Mouse (Mus musculus) liver, embryonic 14.5 days (tissue): Measurements from ENCODE around the gene Myo9b. TPM values are rescaled to one million over a fixed set of nuclear protein-coding genes. Genes with fewer than 3 reads are reported as not detected.

ENCODE experiments used
- ATAC-seq: fragments of 200-750 bp; cut with Nextera tagmentation; 2 replicates; pipeline ENCODE4 v1.8.0; 2017; ENCODE audit warnings: moderate number of reproducible peaks, mild to moderate bottlenecking, moderate library complexity; ENCODE audit not compliant: insufficient read depth
- DNase-seq, 3 experiments: peaks; one replicate each; pipeline ENCODE4 v3.0.0-alpha.2; 2012 to 2013; ENCODE audit warnings: low read depth in 3 of 3, low spot score in 3 of 3
- H3K27ac ChIP-seq: fragments of 300-500 bp; sonication (generic); 2 replicates; pipeline ENCODE4 v1.5.1; 2014; ENCODE audit warnings: moderate library complexity, mild to moderate bottlenecking, control low read depth, inconsistent platforms
- H3K27me3 ChIP-seq: fragments of 300-500 bp; sonication (generic); 2 replicates; pipeline ENCODE4 v1.6.1; 2014; ENCODE audit warnings: mild to moderate bottlenecking, low read length, moderate library complexity; ENCODE audit not compliant: control insufficient read depth, insufficient read depth
- H3K36me3 ChIP-seq: fragments of 300-500 bp; sonication (generic); replicated peaks from 2 replicates; pipeline ENCODE4 v1.6.1; 2014; ENCODE audit warnings: low read depth; ENCODE audit not compliant: control insufficient read depth, insufficient read depth
- H3K4me1 ChIP-seq, 2 experiments: fragments of 200-500 bp in 1 of 2; fragments of 300-500 bp in 1 of 2; sonication (generic) in 1 of 2; replicated peaks; 2 replicates each; pipeline ENCODE4 v1.6.1; 2012 to 2014; ENCODE audit warnings: antibody characterized with exemption in 1 of 2, inconsistent platforms in 1 of 2, low read length in 1 of 2; ENCODE audit not compliant: control insufficient read depth in 2 of 2, insufficient read depth in 2 of 2
- H3K4me2 ChIP-seq: fragments of 300-500 bp; sonication (generic); 2 replicates; pipeline ENCODE4 v1.6.1; 2014; ENCODE audit warnings: low read depth, mild to moderate bottlenecking, control low read depth, moderate library complexity
- H3K4me3 ChIP-seq, 2 experiments: fragments of 200-500 bp in 1 of 2; fragments of 300-500 bp in 1 of 2; sonication (generic) in 1 of 2; 2 replicates each; pipeline ENCODE4 v1.5.1; 2012 to 2014; ENCODE audit warnings: low read depth in 2 of 2, low read length in 2 of 2, mild to moderate bottlenecking in 2 of 2, control low read depth in 1 of 2, inconsistent platforms in 1 of 2, moderate library complexity in 1 of 2; ENCODE audit not compliant: insufficient read depth in 1 of 2
- H3K9ac ChIP-seq: fragments of 300-500 bp; sonication (generic); replicated peaks from 2 replicates; pipeline ENCODE4 v1.6.1; 2014; ENCODE audit warnings: mild to moderate bottlenecking, control low read depth, moderate library complexity
- H3K9me3 ChIP-seq: fragments of 300-500 bp; sonication (generic); 2 replicates; pipeline ENCODE4 v1.6.1; 2016; ENCODE audit warnings: low read length, mixed read lengths; ENCODE audit not compliant: control insufficient read depth
- CTCF ChIP-seq: IDR thresholded peaks from 2 replicates; pipeline ENCODE4 v1.5.1; 2016; ENCODE audit warnings: antibody characterized with exemption, low read depth, control low read depth
- EP300 ChIP-seq: IDR thresholded peaks from 2 replicates; pipeline ENCODE4 v1.6.1; 2016; ENCODE audit warnings: antibody characterized with exemption, low read depth
- WGBS: fragments of 180-500 bp; shearing (Covaris S2); extraction: QIAGEN DNeasy Blood & Tissue Kit; methylation state at CpG from one replicate; pipeline ENCODE4 v1.1.7; 2014; ENCODE audit not compliant: insufficient replicate concordance; 5-methylcytosine and 5-hydroxymethylcytosine counted together
- polyA plus RNA-seq, 2 experiments: library from polyadenylated mRNA; depleted of rRNA in 1 of 2; stranded (reverse) in 1 of 2; unstranded in 1 of 2; fragments of >200 nt; fragmentation: Nextera tagmentation in 1 of 2; extraction: Ambion mirVana in 1 of 2; gene quantifications; 2 replicates each; pipeline versions ENCODE4 v1.2.1 to v1.2.3; 2012 to 2014

The Myo9b gene
- polyA plus RNA-seq, 2 experiments, result 5.8 to 6.4 TPM

- H3K9me3 ChIP-seq, result no peaks in the 10 kb centered on the region
- WGBS, result 82% methylated on average over 10 of the region's 10 CpGs
- H3K4me3 ChIP-seq, result no peak overlapping the region
- no peak overlapping the region for H3K9ac ChIP-seq
- no peak for ATAC-seq
- no peak overlapping the region for H3K27ac ChIP-seq
- no peak for TF ChIP-seq CTCF
- 0 out of 2 replicates have a peak overlapping the region, but pooled peaks have one; percentile 1 for H3K4me2 ChIP-seq
- peaks cover 22 to 23% of the 10 kb centered on the region in 2 experiments for H3K4me1 ChIP-seq
- peaks cover 2% of the 10 kb centered on the region for H3K36me3 ChIP-seq
- no peak for DNase-seq
- no peaks in the 10 kb centered on the region for H3K27me3 ChIP-seq
These were observed 96.7 kb downstream of the Myo9b start for GRCm38 (mm10) chr8:71369040-71369718.

- ATAC-seq (no peak), DNase-seq (no peak)
- Histone ChIP-seq H3K4me2 (peak overlapping the region; percentile 76), H3K9me3 (no peaks in the 10 kb centered on the region), H3K9ac (peak overlapping the region; percentile 73), H3K27me3 (no peaks in the 10 kb centered on the region; the same call in 1 of the 2 replicates), H3K36me3 (peaks cover 2% of the 10 kb centered on the region), H3K27ac (peak overlapping the region; percentile 79), H3K4me1 (peaks cover 24 to 28% of the 10 kb centered on the region in 2 experiments), H3K4me3 (peak overlapping the region; percentile 68 to 82)
- TF ChIP-seq CTCF (no peak), EP300 (no peak)
- WGBS, result 8% methylated on average over 5 of the region's 5 CpGs
These were observed 98.3 kb downstream of the Myo9b start for GRCm38 (mm10) chr8:71370711-71371235.

- WGBS, result under 1% methylated on average over 67 of the region's 68 CpGs
These were observed 98.8 kb downstream of the Myo9b start, which contains the start of gene Ocel1 for GRCm38 (mm10) chr8:71371236-71371848. Ocel1 (plus strand) TSS chr8:71371298.

GRCm38 (mm10) chr8:71372427-71372826 lies 99.9 kb downstream of the Myo9b start:
- Histone ChIP-seq H3K4me1 (peaks cover 23 to 28% of the 10 kb centered on the region in 2 experiments), H3K27ac (no peak overlapping the region), H3K4me3 (no peak overlapping the region), H3K4me2 (no peak overlapping the region), H3K36me3 (peaks cover 2% of the 10 kb centered on the region), H3K9me3 (no peaks in the 10 kb centered on the region), H3K27me3 (no peaks in the 10 kb centered on the region; the same call in 1 of the 2 replicates), H3K9ac (no peak overlapping the region)
- DNase-seq (no peak), ATAC-seq (no peak)
- WGBS, result 81% methylated on average over 12 of the region's 12 CpGs
- TF ChIP-seq CTCF (no peak), EP300 (no peak)

More at GRCm38 (mm10) chr8:71371236-71371848, 98.8 kb downstream of the Myo9b start, which contains the start of gene Ocel1:
- no peak for TF ChIP-seq EP300
- TF ChIP-seq CTCF, result peak; percentile 92
- Histone ChIP-seq H3K4me3 (peak within 1 kb of the TSS; percentile 68 to 82), H3K27ac (peak within 1 kb of the TSS; percentile 79), H3K4me1 (peaks cover 25 to 29% of the 10 kb centered on the region in 2 experiments), H3K9me3 (no peaks in the 10 kb centered on the region), H3K27me3 (no peaks in the 10 kb centered on the region; the same call in 1 of the 2 replicates), H3K36me3 (peaks cover 2% of the 10 kb centered on the region), H3K9ac (peak within 1 kb of the TSS; percentile 73), H3K4me2 (peak within 1 kb of the TSS; percentile 76)
- peak; percentile 86 for ATAC-seq
- DNase-seq, result peak; percentile 95 to 97 (median 97)

- no peak overlapping the region for H3K4me3 ChIP-seq
- WGBS, result 83% methylated on average over 3 of the region's 3 CpGs
- H3K9me3 ChIP-seq, result no peaks in the 10 kb centered on the region
- no peak overlapping the region for H3K27ac ChIP-seq
- peaks cover 17 to 22% of the 10 kb centered on the region in 2 experiments for H3K4me1 ChIP-seq
- no peak overlapping the region for H3K9ac ChIP-seq
- ATAC-seq (no peak), DNase-seq (no peak)
- TF ChIP-seq CTCF (0 out of 2 replicates have a peak, but pooled peaks have one; percentile 15), EP300 (no peak)
- H3K4me2 ChIP-seq, result no peak overlapping the region
- no peaks in the 10 kb centered on the region; the same call in 1 of the 2 replicates for H3K27me3 ChIP-seq
- peaks cover 2% of the 10 kb centered on the region for H3K36me3 ChIP-seq
These were observed 100.5 kb downstream of the Myo9b start for GRCm38 (mm10) chr8:71373000-71373399.
